Mouse (Mus musculus): ENCODE data around the gene Gm45844. TPM values are rescaled to one million over a fixed set of nuclear protein-coding genes. Genes with fewer than 3 reads are reported as not detected.

The Gm45844 gene
- polyA plus RNA-seq, 1 experiment: 1.6 TPM

- Histone ChIP-seq H3K4me3 (replicated peaks; ENCODE audit: extremely low read depth, low read depth, low read length) (peak within 1 kb of the TSS; percentile 76), H3K4me1 (ENCODE audit: control insufficient read depth, insufficient read depth, low read length) (no peaks in the 10 kb centered on the region; the same call in 1 of the 2 replicates)
- no peak for TF ChIP-seq POLR2A (IDR thresholded peaks at IDR 0.05; ENCODE audit: borderline replicate concordance, extremely low read depth, low read depth, low read length)
- no peak for TF ChIP-seq CTCF (IDR thresholded peaks at IDR 0.05; ENCODE audit: insufficient read depth, low read length)
- under 1% methylated on average over 26 of the region's 26 CpGs for WGBS
- DNase-seq: peak; percentile 62
Measured at GRCm38 (mm10) chr7:7171227-7172147, 106.6 kb downstream of the Gm45844 start, which contains the start of gene Zfp418. Zfp418 (plus strand) TSS chr7:7171330.

Other genes starting within 250 kb of the Gm45844 start
- gene Zfp954, start 156.8 kb downstream of the Gm45844 start, polyA plus RNA-seq (2012; rRNA removed): 5.3 and 7.4 TPM in 2 replicates
- gene Zfp773, start 141.5 kb downstream of the Gm45844 start, polyA plus RNA-seq (2012; rRNA removed): 0.19 and 0.37 TPM in 2 replicates
- gene Zfp418, start 107.0 kb downstream of the Gm45844 start, polyA plus RNA-seq (2012; rRNA removed): 0.66 and 1.1 TPM in 2 replicates
- gene Zfp772, start 68.3 kb downstream of the Gm45844 start, polyA plus RNA-seq (2012; rRNA removed): 1.1 and 2.1 TPM in 2 replicates
- gene Vmn2r29, start 31.0 kb downstream of the Gm45844 start, polyA plus RNA-seq (2012; rRNA removed): 0.17 and 0.56 TPM in 2 replicates
- 26.3 and 35.3 TPM in 2 replicates for gene Clcn4, start 22.6 kb upstream of the Gm45844 start, polyA plus RNA-seq (2012; rRNA removed)
- not detected in 2 replicates for gene Vmn2r30, start 59.3 kb upstream of the Gm45844 start, polyA plus RNA-seq (2012; rRNA removed)
- gene Gm45783, start 96.3 kb upstream of the Gm45844 start, polyA plus RNA-seq (2012; rRNA removed): not detected in 2 replicates
- gene Vmn2r31, start 121.4 kb upstream of the Gm45844 start, polyA plus RNA-seq (2012; rRNA removed): not detected in 2 replicates
- gene Vmn2r32, start 201.7 kb upstream of the Gm45844 start, polyA plus RNA-seq (2012; rRNA removed): not detected in 2 replicates